Mouse (Mus musculus): ENCODE measurements around the gene Fstl1. TPM values are rescaled to one million over a fixed set of nuclear protein-coding genes. Genes with fewer than 3 reads are reported as not detected.

The Fstl1 gene
- total RNA-seq, 4 experiments from 2014 or later = 33.3 to 45.7 (median 36.2) TPM

DNA sequence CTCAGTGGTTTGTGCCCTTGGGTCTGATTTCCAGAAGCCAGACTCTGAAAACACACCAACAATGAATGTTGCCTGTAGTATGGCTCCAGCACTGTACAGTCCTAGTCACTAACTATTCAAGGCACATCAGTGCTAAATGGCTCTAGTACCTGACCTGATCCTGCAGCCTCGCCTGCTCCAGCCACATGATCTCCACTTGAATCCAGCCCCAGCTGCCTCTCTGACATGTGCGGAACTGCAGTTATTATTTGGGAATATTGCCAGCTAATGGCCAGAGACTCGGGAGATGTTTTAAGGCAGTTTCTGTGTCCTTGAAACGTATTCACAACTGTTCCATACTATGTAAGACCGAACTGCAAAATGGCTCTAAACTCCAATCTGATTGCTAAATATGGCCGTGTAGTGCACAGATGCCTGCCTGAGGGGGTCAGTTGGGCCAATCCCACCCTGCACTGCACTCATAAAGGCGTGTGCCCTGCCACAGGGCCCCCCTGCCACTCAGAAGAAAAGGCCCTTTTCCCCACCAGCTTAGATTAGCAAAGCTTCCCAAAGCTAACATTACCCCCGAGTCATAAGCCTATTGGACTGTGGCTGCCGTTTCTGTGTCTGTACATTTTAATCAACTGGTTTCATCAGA is 11.0 kb downstream of the Fstl1 start:
- no peak for DNase-seq (ENCODE audit: low spot score in 2 of 2)

GRCm38 (mm10) chr16:37788367-37789014 is 11.8 kb downstream of the Fstl1 start:
- DNase-seq (ENCODE audit: low spot score in 2 of 2) = no peak

DNA sequence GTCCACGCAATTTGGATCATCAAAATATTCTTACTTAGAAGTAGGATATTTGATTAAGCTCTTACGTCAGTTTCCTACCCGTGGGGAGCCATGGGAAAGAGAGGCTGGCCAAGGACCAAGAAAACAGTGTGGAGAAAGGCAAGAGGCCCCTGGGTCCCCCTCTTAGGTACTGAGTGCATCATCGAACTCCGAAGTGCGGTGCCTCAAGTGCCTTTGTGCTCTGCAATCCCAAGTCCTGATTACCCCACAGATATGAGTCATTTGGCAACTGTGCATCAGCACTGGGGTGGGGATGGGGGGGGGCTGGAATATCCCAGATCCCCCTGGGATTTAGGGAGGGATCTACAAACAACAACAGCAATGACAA is 12.3 kb downstream of the Fstl1 start:
- no peak for DNase-seq (ENCODE audit: low spot score in 2 of 2)

DNA sequence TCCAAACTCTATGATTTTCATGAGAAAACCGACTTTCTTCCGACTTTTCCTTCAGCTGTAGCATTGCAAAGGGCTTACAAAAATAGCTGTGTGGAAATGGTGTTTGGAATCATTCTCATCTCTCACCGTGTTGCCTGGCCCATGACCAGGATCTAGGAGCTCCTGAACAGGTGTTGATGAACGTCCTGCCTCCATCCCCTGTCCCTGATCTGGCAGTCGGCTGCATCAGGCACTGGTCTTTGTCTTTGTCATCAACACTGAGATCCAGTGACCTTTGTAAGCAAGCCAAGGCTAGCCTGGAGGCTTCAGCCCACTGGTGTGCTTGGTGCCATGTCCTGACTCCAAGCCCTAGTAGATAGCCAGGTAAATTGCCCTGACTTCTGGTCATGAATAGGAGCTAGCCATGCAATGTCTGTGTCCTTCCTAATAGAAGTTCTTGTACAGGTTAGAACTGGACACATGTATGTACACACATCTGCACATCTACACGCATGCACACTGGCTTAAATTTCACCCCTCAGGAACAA is 12.8 kb downstream of the Fstl1 start:
- DNase-seq (ENCODE audit: low spot score in 2 of 2) = no peak

GRCm38 (mm10) chr16:37790008-37790780 is 13.5 kb downstream of the Fstl1 start:
- DNase-seq (ENCODE audit: low spot score in 2 of 2) = no peak

DNA sequence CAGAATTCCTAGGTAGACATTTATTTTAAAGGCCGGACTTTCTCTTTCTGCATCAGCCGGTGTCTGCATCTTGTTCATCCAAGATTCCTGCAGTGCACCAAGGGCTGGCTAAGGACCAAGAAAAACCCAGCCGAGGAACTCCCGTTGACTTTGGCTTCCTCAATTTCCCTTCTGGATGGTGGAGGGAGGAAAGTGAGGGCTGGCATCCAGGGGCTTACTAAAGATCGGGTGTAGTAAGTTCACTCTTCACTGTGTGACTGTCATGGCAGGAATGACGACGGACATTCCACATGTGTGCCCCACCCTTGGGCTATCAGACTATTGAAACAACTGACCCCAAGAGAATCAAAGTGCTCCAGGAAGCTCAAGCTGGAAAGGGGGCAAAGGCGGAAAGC is 14.1 kb downstream of the Fstl1 start:
- no peak for DNase-seq (ENCODE audit: low spot score in 2 of 2)

DNA sequence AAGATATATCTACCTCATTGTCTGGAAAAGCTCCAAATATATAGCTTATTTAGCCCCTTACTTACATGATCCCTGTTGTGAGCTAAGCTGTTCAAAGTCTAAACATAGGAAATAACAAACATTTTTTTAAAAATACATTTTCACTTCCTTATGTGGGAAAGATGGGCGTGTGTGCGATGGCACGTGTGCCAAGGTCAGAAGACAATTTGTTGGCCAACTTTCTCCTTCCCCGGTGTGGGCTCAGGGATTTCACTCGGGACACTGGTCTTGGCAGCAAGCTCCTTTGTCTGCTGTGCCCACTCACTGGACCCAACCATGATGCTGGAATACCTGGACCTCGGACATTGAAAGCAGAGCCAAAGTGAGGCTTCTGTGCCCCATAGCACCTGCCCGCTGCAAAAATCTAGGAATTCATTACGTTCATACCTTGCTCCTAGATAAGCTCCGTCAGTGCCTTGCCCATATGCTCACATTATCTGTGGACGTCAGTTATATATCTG is 19.0 kb downstream of the Fstl1 start:
- DNase-seq (ENCODE audit: low spot score in 2 of 2) = no peak

DNA sequence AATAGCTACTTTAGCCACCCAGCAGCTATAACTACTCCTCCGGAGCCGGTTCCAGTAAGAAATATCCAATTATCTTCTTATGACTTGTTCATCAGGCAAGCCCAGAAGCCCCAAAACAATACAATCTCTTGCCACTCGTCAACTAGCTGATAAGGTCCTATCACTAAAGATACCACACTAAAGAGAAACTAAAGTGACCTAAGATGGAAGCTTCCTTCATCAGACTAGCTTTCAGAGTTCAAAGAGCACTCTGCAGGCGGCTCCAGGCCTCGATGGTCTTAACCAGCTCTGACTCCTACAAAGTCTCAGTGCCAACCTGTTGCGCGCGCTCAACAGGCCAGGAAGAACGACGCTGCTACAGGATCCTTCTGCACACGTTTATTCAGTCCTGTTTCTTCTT is 19.6 kb downstream of the Fstl1 start:
- no peak for DNase-seq (ENCODE audit: low spot score in 2 of 2)

DNA sequence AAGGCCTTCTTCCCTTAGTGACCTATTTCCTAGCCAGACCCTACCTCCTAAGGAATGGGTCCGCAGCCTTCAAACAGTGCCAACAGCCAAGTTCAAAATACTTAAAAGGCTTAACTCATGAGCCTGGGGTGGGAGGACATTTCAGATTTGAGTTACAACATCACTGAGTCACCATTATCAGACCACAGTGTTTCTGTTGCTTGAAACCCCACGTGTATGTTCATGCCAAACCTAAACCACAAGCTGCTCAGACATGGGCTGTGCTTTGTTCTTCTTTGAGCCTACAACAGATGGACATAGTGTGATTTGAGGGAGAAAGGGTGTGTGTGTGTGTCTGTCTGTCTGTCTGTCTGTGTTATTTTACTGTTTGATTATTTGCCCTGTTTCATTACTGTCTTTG is 24.4 kb downstream of the Fstl1 start:
- DNase-seq (ENCODE audit: low spot score in 2 of 2) = no peak

DNA sequence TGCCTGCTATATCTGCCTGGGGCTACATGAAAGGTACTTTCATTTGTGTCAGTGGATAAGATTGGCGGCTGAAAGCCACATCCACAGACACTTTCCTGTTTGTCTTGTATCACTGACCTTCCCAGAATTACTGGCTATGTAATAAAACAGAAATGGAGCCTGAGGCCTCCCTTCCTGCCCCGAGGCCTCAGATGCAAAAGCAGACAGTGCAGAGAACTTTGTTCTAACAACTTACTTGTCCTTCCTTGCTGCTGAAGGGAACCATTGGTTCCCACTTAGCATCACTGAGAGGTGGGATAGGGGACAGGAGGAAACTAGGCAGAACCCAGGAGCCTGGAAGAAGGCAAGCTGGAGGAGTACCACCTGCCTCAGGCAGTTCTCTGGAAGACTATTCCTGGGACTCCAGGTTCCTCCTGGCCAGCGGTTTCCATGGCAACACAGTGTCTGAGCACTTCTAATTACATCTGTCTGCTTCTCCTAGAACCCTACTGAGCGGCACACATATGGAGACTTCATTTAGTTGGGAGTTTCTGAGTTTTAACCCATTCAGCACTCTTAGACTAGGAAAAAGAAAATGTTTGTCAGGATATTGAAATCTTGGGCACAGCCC is 26.1 kb downstream of the Fstl1 start:
- peak in 1 of 2 experiments; percentile 61 for DNase-seq (ENCODE audit: low spot score in 2 of 2)

GRCm38 (mm10) chr16:37803387-37803950 is 26.8 kb downstream of the Fstl1 start:
- no peak for DNase-seq (ENCODE audit: low spot score in 2 of 2)

DNA sequence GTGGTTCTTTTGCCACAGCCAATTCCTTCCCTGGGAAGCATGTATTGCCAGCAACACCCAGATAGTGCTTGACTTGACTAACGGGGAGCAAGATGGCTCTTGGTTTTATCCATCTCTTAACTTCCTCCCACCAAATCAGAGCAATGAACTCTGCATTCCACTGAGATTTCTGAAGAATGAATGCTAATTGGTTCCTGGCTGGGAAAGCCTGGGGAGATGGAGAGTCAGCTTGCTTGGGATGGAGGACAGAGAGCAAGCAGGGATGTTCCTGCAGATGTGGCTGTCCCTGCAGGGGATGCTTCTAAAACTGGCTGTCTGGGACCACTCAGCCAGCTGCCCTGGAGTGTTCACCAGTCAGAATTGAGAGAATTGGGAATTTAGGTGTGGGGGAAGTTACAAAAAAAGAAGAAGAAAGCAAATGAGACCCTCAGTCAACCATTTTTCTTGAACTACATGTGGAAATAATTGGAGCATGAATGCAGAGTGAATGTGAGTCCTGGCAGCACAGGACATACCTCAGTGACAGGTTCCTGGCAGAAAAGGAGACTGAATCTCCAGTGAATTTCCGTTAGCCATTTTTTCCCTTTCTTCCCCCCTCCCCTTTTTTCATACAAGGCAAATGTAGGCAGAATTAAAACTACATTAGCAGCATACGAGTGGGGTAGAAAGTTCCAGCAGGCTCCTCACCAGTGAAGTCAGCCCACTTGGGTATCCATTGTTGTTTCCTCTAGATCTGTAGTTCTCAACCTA is 29.2 kb downstream of the Fstl1 start:
- DNase-seq (ENCODE audit: low spot score in 2 of 2) = no peak

DNA sequence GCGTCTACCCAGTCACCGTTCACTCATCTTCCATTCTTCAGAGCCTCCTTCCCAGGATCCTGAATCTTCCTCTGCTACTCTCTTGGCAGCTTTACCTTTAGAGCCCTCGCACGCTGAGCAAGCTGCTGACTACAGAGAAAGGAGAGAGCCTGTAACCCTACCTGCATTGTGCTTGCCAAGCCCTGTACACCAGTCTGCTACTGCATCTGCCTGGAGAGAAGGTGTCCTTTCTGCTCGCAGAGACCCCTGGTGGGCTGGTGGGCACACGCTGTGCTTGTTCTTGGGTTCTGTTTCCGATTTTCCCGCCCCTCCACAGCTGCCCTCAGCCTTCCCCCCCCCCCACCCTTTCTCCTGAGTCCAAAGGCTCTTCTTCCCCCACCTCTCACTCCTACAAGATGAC is 30.6 kb downstream of the Fstl1 start:
- no peak for DNase-seq (ENCODE audit: low spot score in 2 of 2)

- DNase-seq (ENCODE audit: low spot score in 2 of 2) = no peak
These were observed 32.4 kb downstream of the Fstl1 start for GRCm38 (mm10) chr16:37808866-37809622.

- DNase-seq (ENCODE audit: low spot score in 2 of 2) = no peak
These were observed 32.9 kb downstream of the Fstl1 start for GRCm38 (mm10) chr16:37809623-37809992.

- DNase-seq (ENCODE audit: low spot score in 2 of 2) = no peak
These were observed 35.2 kb downstream of the Fstl1 start for GRCm38 (mm10) chr16:37811874-37812273.

GRCm38 (mm10) chr16:37812474-37812886 is 35.8 kb downstream of the Fstl1 start:
- peak in 1 of 2 experiments; percentile 71 for DNase-seq (ENCODE audit: low spot score in 2 of 2)

- DNase-seq (ENCODE audit: low spot score in 2 of 2) = no peak
These were observed 37.2 kb downstream of the Fstl1 start for GRCm38 (mm10) chr16:37813691-37814382.

GRCm38 (mm10) chr16:37814383-37814971 is 37.8 kb downstream of the Fstl1 start:
- peak; percentile 66 to 79 for DNase-seq (ENCODE audit: low spot score in 2 of 2)

Data from layer of hippocampus, adult 8-10 months (tissue).